Mouse (Mus musculus) WW6 (cell line): Measurements from ENCODE around the gene Cped1.

Source experiments
- DNase-seq: peaks from one replicate; pipeline ENCODE4 v3.0.0-alpha.2; 2013; ENCODE audit warnings: low read depth, low spot score

Cped1 gene

DNA sequence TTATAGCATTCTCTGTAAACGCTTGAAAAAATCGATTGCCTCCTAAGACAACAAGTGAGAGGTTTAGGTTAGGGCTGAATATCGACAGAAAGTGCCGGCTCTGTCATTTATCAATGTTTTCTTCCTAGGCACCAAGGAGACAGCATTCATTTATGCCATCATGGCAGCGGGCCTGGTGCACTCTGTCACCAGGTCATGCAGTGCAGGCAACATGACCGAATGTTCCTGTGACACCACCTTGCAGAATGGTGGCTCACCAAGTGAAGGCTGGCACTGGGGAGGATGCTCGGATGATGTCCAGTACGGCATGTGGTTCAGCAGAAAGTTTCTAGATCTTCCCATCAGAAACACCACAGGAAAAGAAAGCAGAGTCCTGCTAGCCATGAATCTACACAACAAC, 305.1 kb downstream of the Cped1 start:
- DNase-seq: no peak

DNA sequence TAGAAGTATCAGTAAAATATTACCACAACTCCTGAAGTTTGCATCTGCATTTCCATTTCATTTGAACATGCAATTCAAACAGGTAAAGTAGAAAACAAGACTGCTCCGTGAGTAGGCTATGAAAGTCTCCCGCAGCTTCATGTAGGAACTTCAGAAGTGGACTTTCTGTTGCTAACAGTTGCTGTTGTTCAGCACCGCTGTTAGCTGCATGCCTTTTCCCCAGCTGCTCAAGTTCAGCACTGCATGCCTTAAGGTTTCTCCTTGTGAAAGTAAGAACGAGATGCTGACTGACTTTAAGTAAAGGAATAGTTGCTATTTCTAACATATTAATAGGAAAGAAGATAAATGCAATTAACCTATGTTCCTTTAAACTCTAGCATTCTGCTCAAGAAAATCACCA, 306.3 kb downstream of the Cped1 start:
- no peak for DNase-seq

DNA sequence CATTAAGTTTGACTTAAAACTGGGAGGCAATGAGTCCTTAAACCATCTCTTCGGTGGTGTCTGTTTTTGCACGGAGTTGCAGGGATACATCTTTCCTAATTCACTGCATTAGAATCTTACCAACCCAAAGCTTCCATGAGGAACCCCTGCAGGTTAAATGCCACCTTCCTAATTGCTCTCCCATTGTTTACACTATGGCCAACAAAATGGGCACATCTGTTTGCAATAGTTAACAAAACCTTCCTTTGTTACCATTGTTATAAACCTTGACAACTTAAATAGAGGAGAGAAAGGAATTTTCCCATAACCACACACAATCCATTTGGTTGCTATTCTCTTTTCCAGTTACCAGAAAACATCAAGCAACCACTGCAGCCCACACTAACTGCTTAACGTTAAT, 308.2 kb downstream of the Cped1 start:
- no peak for DNase-seq

DNA sequence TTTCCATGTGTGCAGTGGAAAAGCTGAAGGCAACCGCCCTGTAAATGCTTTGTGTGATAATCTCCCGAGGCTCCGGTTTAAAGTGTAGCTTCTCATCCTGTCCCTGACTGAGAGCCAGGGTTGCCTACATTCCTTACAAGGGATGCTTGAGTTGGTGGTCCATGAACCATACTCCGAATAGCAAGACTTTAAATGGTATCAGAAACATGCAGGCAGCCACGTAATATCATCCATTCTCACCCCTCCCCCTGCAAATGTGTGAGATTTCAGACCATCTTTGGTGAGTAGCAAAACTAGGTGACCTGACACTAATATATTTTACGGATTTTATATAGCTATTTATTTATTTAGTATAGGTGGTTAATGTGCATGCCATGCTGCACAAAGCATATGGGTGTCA, 311.3 kb downstream of the Cped1 start:
- no peak for DNase-seq

DNA sequence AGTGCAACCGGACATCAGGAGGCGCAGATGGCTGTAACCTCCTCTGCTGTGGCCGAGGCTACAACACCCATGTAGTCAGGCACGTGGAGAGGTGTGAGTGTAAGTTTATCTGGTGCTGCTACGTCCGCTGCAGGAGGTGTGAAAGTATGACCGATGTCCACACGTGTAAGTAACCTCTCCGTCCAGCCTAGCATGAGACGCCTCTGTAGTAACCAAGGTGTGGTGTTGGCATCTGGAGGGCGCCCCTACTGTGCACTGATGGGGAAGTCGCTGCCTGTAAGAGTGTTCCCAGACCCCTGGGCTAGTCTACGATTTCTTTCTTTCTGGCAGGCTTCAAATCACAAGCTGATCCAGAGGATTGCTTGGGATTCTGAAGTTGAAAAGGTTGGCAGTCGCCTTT, 312.3 kb downstream of the Cped1 start:
- no peak for DNase-seq
